Mouse (Mus musculus) ES-Bruce4 (cell line): Measurements from ENCODE around the gene Myrfl. TPM values are rescaled to one million over a fixed set of nuclear protein-coding genes. Genes with fewer than 3 reads are reported as not detected.

Experiments
- H3K27ac ChIP-seq: 2 replicates; pipeline ENCODE4 v1.5.1; 2012; ENCODE audit warnings: low read length, inconsistent platforms; ENCODE audit not compliant: insufficient read depth
- H3K27me3 ChIP-seq: 2 replicates; pipeline ENCODE4 v1.6.1; 2012; ENCODE audit warnings: mild to moderate bottlenecking, low read length, inconsistent platforms; ENCODE audit not compliant: control insufficient read depth, poor library complexity, insufficient read depth, severe bottlenecking
- H3K36me3 ChIP-seq: 2 replicates; pipeline ENCODE4 v1.6.1; 2012; ENCODE audit warnings: inconsistent platforms, mild to moderate bottlenecking, low read length, moderate library complexity; ENCODE audit not compliant: control insufficient read depth, poor library complexity, insufficient read depth, severe bottlenecking
- H3K4me1 ChIP-seq: one replicate; pipeline ENCODE4 v1.8.1; 2011; ENCODE audit warnings: low read length; ENCODE audit not compliant: control insufficient read depth, insufficient read depth
- H3K4me3 ChIP-seq: 2 replicates; pipeline ENCODE4 v1.5.1; 2011; ENCODE audit warnings: low read depth, mild to moderate bottlenecking, low read length
- H3K9ac ChIP-seq: 2 replicates; pipeline ENCODE4 v1.6.1; 2012; ENCODE audit warnings: low read depth, mild to moderate bottlenecking, inconsistent platforms; ENCODE audit not compliant: poor library complexity, severe bottlenecking
- H3K9me3 ChIP-seq: replicated peaks from 2 replicates; pipeline ENCODE4 v1.6.1; 2012; ENCODE audit warnings: mild to moderate bottlenecking, low read length, inconsistent platforms; ENCODE audit not compliant: control insufficient read depth, poor library complexity, insufficient read depth, severe bottlenecking
- CTCF ChIP-seq: IDR thresholded peaks from one replicate; pipeline ENCODE4 v1.8.1; 2011; ENCODE audit warnings: low read depth, low read length
- EP300 ChIP-seq: IDR thresholded peaks from 2 replicates; pipeline ENCODE4 v1.6.1; 2011; ENCODE audit warnings: low read depth, low read length; ENCODE audit not compliant: insufficient read depth
- POLR2A ChIP-seq: IDR thresholded peaks from one replicate; pipeline ENCODE4 v1.8.1; 2011; ENCODE audit warnings: low read length; ENCODE audit not compliant: insufficient read depth
- polyA plus RNA-seq: library from polyadenylated mRNA; stranded (reverse); fragments of >200 nt; gene quantifications from 2 replicates; pipeline ENCODE4 v1.2.4, GENCODE M21; 2011; ENCODE audit warnings: low read depth; ENCODE audit not compliant: missing spikeins, insufficient read depth, insufficient read length

The Myrfl gene
- polyA plus RNA-seq, 1 experiment, result 0.19 TPM

GRCm38 (mm10) chr10:116923651-116924495 lies 27.2 kb upstream of the Myrfl start:
- TF ChIP-seq CTCF (no peak), POLR2A (no peak), EP300 (no peak)
- Histone ChIP-seq H3K4me1 (peaks cover 3% of the 10 kb centered on the region), H3K36me3 (peaks cover 14% of the 10 kb centered on the region; the same call in 1 of the 2 replicates)

DNA sequence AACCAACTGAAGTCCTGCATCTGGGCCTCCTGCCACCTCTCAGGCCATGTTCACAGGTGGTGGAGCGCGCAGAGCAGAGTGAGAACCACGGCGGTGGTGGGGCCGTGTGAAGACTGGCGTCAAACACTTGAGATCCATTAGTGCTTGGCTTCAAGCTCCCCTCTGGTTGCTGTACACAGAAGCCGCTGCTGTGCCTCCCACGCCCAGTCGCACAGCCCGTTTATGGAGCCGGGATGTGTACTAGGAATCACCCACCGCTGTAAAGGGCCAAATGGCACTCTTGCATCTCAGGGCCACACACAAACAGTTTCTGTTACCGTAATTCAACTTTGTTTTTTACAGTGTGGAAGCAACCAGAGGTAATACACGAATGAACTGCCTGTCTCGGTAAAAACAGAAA lies 25.4 kb upstream of the Myrfl start:
- H3K27ac ChIP-seq, result no peak overlapping the region
- TF ChIP-seq POLR2A, result no peak
- no peak for TF ChIP-seq CTCF
- no peak for TF ChIP-seq EP300
- H3K9ac ChIP-seq, result no peak overlapping the region
- H3K27me3 ChIP-seq, result no peaks in the 10 kb centered on the region
- no peaks in the 10 kb centered on the region for H3K9me3 ChIP-seq
- peaks cover 12% of the 10 kb centered on the region; the same call in 1 of the 2 replicates for H3K36me3 ChIP-seq
- no peak overlapping the region for H3K4me3 ChIP-seq
- peaks cover 3% of the 10 kb centered on the region for H3K4me1 ChIP-seq

More at GRCm38 (mm10) chr10:116923651-116924495, 27.2 kb upstream of the Myrfl start:
- Histone ChIP-seq H3K9me3 (no peaks in the 10 kb centered on the region), H3K27ac (no peak overlapping the region), H3K9ac (no peak overlapping the region), H3K4me3 (no peak overlapping the region), H3K27me3 (no peaks in the 10 kb centered on the region)

DNA sequence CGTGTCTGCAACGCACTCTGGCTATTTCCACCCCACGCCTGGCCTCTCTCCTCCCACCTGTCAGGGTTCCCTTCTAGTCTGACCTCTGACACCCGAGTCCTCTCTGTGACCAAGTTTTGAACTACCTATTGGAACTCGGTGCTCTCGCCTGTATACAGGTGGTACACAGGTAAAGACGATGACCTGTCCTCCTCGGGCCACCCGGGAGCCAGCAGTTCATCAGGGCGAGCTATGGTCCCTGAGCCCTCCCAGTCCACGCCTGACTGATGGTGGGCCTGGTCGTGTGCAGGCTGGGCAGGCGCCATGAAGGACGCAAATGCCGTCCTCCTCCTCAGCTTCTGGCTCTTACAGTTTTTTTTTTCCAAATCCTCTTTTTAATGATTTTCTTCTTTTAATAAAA lies 24.7 kb upstream of the Myrfl start:
- TF ChIP-seq CTCF (no peak), EP300 (no peak), POLR2A (no peak)
- 0 out of 2 replicates have a peak, but pooled peaks cover 9% of the 10 kb centered on the region for H3K36me3 ChIP-seq

GRCm38 (mm10) chr10:116920641-116921040 lies 23.9 kb upstream of the Myrfl start:
- Histone ChIP-seq H3K27me3 (no peaks in the 10 kb centered on the region), H3K27ac (no peak overlapping the region), H3K9ac (no peak overlapping the region), H3K9me3 (no peaks in the 10 kb centered on the region), H3K36me3 (0 out of 2 replicates have a peak, but pooled peaks cover 7% of the 10 kb centered on the region), H3K4me1 (peaks cover 3% of the 10 kb centered on the region), H3K4me3 (no peak overlapping the region)
- TF ChIP-seq EP300, result no peak
- TF ChIP-seq CTCF, result no peak
- no peak for TF ChIP-seq POLR2A

More for the DNA sequence above, 24.7 kb upstream of the Myrfl start:
- Histone ChIP-seq H3K4me3 (no peak overlapping the region), H3K4me1 (peaks cover 3% of the 10 kb centered on the region), H3K9me3 (no peaks in the 10 kb centered on the region), H3K27me3 (no peaks in the 10 kb centered on the region), H3K27ac (no peak overlapping the region), H3K9ac (no peak overlapping the region)

GRCm38 (mm10) chr10:116919368-116920317 lies 22.9 kb upstream of the Myrfl start:
- TF ChIP-seq POLR2A, result no peak
- no peak for TF ChIP-seq EP300
- TF ChIP-seq CTCF, result no peak
- no peaks in the 10 kb centered on the region for H3K9me3 ChIP-seq
- no peak overlapping the region for H3K4me3 ChIP-seq
- H3K36me3 ChIP-seq, result 0 out of 2 replicates have a peak, but pooled peaks cover 5% of the 10 kb centered on the region
- H3K9ac ChIP-seq, result no peak overlapping the region
- H3K27ac ChIP-seq, result no peak overlapping the region
- H3K27me3 ChIP-seq, result no peaks in the 10 kb centered on the region
- peaks cover 3% of the 10 kb centered on the region for H3K4me1 ChIP-seq

DNA sequence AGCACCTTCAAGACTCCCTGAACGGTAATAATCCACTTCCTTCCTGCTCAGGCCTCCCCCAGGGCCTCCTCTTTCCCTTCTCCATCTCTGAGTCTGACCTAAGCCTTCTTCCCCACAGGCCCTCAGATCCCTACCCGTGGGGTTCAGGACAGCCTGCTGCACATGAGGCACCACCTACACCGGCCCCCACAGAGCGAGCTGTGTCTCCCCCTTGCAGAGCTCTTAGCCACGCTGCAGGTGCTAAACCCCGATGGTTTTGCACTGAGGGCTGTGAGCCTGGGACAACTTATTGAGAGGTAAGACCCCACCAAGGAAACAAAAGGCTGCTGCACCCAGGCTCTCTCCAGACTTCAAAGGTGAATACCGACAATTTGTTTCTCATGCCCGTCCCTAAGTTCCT lies 19.9 kb upstream of the Myrfl start:
- Histone ChIP-seq H3K27ac (no peak overlapping the region), H3K4me1 (no peaks in the 10 kb centered on the region), H3K27me3 (no peaks in the 10 kb centered on the region), H3K4me3 (no peak overlapping the region), H3K9me3 (no peaks in the 10 kb centered on the region), H3K9ac (no peak overlapping the region), H3K36me3 (peaks cover 18% of the 10 kb centered on the region; the same call in 1 of the 2 replicates)
- no peak for TF ChIP-seq POLR2A
- no peak for TF ChIP-seq EP300
- no peak for TF ChIP-seq CTCF
